Mouse (Mus musculus) right cerebral cortex, postnatal 4 days (tissue): ENCODE measurements around the gene Opalin.

Experiments used
- DNase-seq: peaks from one replicate; pipeline ENCODE4 v3.0.0-alpha.2; 2022

The Opalin gene

GRCm38 (mm10) chr19:41071500-41071899, 5.4 kb downstream of the Opalin start:
- peak; percentile 99 for DNase-seq

- no peak for DNase-seq
Measured at GRCm38 (mm10) chr19:41054702-41055101, 22.2 kb downstream of the Opalin start.

DNA sequence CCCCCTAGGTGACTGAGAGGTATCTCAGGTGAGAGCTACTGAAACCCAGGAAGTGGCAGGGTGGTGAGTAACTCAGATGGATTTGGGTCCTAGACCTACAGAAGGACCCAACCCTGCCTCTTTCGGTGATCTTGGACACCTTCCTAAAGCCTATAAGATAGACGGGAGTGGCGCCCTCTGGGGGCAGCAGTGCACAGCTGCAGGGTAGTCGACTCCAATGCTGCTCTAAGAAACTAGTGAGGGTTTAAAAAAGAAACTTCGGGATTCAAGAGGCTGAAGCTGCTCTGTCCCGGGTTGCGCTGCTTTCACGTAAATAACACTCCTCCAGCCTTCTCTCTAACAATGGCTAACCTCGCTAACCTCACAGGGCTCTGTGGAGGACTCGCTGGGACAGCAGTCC, 23.4 kb downstream of the Opalin start:
- no peak for DNase-seq

DNA sequence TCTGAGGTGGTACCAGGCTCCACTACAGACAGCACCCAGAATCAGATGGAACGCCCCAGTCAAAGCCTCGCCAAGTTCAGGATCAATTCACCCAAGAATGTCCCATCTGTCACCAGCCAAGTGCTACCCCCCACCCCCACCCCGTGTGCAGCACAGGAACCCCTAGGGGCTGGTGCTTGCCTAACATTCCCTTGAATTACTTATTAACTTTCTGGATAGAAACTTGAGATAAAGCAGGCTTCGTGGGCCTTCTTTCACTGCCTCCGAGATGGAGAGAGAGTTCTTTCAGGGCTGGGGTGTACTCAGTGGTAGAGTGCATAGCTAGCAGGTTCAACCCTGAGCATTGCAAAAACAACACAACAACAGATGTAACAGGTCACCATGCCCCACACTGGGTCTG, 24.7 kb downstream of the Opalin start:
- no peak for DNase-seq

DNA sequence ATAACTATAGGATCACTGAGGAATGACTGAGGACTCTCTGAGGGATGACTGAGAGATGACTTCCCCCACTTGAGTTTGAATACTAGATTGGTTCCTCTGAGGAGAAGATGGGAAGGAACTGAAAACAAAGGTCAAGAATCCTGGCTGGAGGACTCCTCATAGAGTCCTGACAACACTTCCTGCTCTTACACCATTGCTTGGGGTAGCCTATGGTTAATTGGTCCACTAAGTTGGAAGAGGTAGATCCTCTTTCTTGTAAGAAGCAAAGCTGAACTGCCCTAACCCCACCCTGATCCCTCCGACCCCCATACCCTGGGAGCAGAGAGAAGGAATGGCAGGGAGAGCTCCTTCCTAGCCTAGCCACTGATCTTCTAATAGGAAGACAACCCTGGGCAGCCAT, 25.2 kb downstream of the Opalin start:
- DNase-seq = no peak

DNA sequence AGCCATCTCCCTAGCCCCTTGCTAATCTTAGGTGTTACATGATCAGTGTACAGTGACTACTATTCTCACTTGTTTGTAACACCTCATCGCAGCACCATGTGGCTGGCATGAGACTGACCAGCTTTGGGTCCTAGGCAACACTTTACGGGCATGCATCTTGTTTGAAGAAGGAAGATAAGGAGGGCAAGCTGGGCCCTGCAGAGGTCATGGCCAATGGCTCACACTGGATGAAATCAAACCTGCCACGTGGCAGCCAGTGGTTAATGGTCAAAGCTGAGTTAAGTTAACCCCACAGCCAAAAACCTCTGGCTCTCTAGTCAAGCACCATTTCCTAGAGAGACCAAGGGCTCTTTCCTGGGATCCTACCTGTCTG, 28.7 kb downstream of the Opalin start:
- DNase-seq = no peak

DNA sequence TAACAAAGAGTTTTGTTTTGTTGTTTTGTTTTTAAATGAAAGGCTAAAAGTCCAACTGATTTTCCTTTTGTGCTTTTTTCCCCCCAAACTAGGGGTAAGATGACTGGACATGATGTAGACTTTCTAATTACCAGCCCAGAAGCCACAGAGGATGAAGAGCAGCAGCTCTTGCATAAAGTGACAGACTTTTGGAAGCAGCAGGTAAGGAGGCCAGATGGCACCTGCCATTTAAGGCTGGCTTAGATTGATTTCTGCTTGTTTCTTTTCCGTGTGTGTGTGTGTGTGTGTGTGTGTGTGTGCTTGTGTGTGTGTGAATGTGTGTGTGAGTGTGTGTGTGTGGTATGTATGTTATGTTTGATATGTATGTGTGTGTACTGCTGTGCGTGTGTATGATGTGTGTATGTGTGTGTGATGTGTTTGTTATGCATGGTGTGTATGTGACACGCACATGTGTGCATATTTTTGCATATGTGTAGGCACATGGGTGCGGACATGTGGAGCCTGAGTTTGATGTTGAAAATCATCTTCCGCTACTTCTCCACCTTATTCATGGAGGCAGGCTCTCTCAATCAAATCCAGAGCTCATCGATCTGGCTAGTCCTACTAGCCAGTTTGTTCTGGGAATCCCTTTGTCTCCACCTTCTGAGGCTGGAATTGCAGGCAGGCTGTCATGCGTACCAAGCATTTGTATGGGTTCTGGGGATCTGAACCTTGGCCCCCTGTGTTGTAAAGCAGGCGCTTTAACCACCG, 29.3 kb downstream of the Opalin start:
- DNase-seq = peak; percentile 26

DNA sequence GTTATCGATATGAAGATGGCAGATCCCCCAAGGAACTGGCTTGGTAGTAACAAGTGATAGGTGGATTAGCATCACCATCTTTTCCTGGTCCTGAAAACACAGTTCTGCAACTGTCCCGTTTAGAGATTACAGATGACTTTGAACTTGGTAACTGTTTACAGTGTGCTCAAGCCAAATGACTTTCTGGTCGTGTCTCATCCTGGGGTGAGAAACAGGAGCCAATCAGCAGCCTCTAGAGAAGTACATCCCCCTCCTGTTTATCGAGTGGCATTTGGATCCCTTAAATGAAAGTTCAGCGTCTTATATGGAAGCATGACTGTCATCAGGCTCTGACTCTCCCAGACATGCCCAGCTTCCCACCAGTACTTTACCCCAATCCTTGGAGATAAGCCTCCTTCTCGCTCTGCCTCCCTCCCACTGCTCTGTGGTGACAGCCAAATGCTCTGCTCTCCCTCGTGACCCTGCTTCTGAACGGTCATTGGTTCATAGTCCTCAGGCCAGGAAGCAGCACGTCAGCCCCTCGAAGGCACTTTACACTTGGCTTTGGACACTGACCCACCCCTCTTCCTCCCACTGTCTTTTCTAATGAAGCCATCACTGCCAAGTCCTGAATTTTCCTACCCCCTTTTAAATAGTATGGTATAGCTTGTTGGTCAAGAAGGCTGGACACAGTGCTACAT, 31.7 kb downstream of the Opalin start:
- no peak for DNase-seq

DNA sequence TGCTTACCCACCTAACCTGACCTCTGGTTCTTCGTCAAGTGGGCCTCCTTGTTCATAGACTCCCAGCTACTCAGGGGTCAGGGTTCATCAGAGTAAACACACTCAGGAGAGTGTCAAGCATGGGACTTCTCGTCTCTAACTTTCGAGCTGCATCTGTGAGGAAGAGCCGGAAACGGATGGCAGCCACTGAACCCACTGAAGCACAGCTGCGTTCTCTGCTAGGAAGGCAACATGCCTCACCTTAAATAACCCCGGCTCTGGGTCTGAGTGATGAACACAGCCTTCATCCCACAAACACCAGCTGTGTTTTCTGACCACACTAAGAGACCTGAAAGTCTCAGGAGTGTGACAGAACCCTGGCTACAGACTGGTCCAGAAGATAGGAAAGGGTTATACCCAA, 37.8 kb downstream of the Opalin start:
- no peak for DNase-seq

DNA sequence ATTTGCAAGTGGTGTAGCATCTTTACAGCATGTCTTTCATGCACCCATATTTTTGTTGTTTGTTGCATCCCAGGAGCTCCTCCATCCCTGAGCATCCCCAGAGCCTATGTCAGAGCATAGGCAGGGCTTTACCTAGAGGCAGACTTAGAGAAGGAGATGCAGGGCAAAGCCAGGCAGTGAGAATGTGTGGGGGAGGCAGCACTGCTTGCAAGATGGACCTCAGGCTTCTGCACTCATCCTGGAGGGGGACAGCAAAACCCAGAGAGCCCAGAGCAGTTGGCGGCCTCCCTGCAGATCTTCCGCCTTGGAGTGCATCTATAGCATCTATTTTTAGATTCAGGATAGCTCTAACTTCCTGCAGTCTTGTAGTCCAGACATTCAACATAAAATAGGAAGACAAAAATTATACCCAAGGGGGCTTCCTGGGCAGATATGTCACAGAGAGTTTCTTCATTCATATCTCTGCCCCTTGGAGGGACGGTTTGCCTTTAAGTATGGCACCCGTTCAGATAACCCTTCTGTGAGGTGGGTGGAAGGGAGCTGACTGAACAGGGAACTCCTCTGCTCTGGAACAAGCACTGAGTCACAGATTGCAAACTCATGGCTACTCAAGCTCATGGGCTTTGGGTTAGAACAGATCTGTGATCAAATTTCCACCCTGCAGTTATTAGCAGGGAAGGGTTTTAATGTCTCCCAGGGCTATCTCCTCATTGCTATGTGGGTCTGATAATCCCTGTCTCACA, 40.9 kb downstream of the Opalin start:
- no peak for DNase-seq

- DNase-seq = no peak
Measured at GRCm38 (mm10) chr19:41031869-41032268, 45.0 kb downstream of the Opalin start.

DNA sequence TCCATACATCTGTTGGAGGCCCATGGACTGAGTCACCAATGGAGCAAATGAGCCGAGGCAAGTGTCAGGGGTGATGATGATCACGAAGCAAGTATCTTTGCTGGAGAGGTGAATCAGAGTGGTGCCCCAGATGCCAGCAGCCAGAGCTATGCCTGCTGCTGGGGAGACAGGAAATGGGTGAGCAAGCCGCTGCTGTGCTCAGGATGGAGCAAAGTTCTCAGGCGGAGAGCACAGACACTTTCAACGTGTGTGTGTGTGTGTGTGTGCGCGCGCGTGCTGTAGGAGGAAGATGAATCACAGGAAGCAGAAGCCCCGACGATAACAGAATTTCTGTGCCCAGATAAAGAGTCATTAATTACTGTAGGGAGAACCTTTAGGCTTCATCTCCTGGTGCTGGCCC, 45.9 kb downstream of the Opalin start:
- DNase-seq = no peak

- DNase-seq = no peak
Measured at GRCm38 (mm10) chr19:41030161-41030560, 46.8 kb downstream of the Opalin start.

DNA sequence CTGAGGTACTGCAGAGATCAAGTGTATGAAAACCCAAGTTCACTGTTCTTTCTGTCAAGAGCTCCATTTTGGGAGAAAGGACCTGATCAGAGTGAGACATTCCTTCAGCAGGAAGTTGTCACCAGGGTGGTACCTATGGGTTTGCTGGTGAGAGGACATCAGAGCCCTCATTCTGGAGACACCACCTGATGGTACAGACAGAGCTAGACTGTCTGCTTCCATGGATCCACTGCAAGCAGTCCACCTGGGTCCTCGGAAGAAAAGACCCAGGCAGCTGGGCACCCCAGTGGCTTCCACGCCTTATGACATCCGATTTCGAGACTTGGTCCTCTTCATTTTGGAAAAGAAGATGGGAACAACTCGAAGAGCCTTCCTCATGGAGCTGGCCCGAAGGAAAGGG, 47.7 kb downstream of the Opalin start, which contains the start of gene Dntt:
Gene Dntt (plus strand): TSS at position 57 of the 400 bp plus-strand sequence.
- DNase-seq = no peak

DNA sequence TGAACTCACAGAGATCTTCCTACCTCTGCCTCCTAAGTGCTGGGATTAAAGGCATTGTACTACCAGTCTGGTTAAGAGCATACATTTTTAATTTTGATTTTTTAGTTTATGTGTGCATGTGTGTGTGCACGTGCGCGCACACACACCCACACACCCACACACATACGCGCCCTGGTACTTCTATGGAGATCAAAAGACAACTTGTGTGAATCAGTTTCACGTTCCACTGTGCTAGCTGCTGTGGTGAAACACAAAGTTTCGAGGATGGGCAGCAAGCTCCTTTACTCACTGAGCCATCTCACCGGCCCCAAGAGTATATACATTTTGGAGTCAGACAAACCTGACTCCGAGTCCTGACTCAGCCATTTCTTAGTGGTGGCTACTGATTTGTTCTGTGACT, 49.3 kb downstream of the Opalin start:
- no peak for DNase-seq

GRCm38 (mm10) chr19:41027024-41027423, 49.9 kb downstream of the Opalin start:
- no peak for DNase-seq

DNA sequence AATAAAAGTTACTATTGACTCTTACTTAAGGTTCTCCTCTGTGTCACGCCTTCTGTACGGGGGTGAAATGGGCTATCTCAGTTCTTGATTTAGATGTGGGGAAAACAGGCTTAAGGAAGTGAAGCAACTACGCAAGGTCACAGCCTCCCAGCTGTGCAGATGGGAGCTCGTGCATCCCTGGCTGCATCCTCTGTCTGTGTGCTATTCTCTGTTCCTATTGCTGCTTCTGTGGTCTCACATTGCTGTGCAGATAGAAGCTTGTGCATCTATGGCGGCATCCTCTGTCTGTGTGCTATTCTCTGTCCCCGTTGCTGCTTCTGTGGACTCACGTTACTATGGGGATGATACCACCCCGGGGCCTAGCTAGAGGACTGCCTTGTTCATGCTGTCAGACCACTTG, 50.4 kb downstream of the Opalin start:
- DNase-seq = no peak

DNA sequence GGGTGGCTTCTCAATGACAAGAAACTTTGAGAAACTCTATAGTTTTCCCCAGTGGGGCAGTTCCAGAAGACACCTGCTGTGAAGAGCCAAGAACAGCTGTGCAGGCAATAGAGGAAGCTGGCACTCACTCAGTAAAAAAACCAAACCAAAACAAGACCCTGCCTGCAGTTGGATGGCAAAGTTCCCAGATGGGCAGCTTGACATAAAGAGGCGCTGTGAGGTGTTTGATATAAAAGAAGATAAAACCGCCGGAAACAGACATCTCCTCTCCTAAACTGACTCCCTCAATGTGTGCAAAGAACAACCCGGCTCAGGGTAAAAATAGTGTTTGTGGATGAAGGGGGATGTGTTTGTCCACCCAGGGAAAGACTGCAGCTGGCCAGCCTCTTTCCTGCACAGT, 54.7 kb downstream of the Opalin start:
- DNase-seq = peak; percentile 23

DNA sequence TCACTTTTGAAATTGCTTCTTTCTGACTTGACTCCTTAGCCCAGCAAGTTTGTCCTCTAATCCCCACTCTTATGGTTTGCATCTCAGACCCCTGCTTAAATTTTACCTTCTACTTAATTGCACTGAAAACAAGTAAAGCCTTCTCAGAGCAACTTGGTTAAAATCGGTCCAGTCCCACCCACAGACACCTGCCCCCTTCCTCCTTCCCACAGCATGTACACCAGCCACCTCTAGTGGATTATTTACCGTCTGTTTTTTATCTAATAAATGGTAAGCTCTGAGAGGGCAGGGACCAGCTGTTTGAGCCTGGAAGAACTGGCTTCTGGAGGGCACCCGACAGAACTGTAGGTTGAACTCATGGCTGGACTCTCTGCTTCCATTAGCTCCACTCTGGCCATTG, 56.4 kb downstream of the Opalin start:
- DNase-seq = no peak

- DNase-seq = no peak
Measured at GRCm38 (mm10) chr19:41019164-41019675, 57.7 kb downstream of the Opalin start.

- DNase-seq = peak; percentile 40
Measured at GRCm38 (mm10) chr19:41015951-41016716, 60.8 kb downstream of the Opalin start.

- DNase-seq = no peak
Measured at GRCm38 (mm10) chr19:41014003-41014402, 62.9 kb downstream of the Opalin start.

DNA sequence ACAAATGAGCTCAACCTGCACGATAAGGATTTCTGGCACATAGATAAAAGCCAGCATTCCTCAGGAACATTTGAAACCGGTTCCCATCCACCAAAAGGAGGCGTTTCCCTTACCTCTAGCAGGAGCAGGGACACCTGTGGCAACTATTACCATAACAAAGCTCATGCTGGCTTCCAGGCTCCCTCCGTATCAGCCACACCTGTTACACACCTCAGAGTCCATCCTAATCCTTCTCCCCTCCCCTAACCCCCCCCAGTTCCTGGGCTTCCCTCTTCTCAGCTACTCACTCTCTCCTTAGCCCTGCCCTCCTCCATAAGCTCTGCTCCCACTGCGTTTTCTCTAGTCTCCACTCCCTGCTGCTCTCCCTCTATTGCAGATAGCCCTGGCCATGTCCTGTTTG, 63.3 kb downstream of the Opalin start:
- DNase-seq = no peak
